Mouse (Mus musculus): Measurements from ENCODE around the gene Clec4d. TPM values are rescaled to one million over a fixed set of nuclear protein-coding genes. Genes with fewer than 3 reads are reported as not detected.
"Not testable (repeated sequence)": the region's sequence is repeated elsewhere in the genome, so short reads cannot be mapped to it uniquely, and the experiment has no call there.

Gene Clec4d
- polyA plus RNA-seq (2012; ENCODE audit: insufficient read depth, insufficient read length, low replicate concordance, missing spikeins) = not detected in 2 replicates

DNA sequence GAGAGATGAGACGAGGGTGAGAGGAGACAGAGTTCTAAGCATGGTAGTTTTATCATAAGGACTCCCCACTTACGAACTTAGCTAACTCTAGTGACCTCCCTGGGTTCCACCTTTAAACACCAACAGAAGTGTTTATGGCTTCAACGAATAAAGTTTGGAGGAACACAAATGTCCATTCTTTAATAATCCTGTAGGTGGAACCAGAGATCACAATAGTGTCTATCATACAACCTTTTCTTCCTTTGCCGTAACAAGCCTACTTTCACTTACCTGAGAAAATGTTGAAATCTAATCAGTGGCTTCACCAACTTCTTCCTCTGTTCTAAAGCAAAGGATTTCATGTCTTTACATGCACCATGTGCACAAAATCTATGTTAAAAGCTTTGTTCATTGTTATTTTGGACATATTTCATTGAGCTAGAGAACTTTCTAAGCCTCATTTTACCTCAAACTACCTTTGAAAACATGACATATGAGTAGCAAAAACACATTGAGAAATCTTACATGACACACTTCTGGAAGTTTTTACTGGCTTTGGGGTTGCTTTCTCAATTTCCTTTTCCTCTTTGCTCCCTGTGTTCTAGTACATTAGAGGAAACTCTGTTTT lies at the start of gene Clec4d:
Clec4d (plus strand) TSS at position 557 of the 607 bp plus-strand sequence.
- H3K27ac ChIP-seq (ENCODE audit: insufficient read depth, low read depth, low read length) = no peak within 1 kb of the TSS
- TF ChIP-seq POLR2A (IDR thresholded peaks at IDR 0.05; ENCODE audit: insufficient read depth, low read depth, low read length) (no peak), CTCF (IDR thresholded peaks at IDR 0.05; ENCODE audit: insufficient read depth, low read depth, low read length) (no peak)
- H3K4me1 ChIP-seq (ENCODE audit: control insufficient read depth, insufficient read depth, low read length) = no peaks in the 10 kb centered on the region
- H3K4me3 ChIP-seq (ENCODE audit: insufficient read depth, low read depth, low read length) = no peak within 1 kb of the TSS
- WGBS = 69% methylated on average over 4 of the region's 4 CpGs

DNA sequence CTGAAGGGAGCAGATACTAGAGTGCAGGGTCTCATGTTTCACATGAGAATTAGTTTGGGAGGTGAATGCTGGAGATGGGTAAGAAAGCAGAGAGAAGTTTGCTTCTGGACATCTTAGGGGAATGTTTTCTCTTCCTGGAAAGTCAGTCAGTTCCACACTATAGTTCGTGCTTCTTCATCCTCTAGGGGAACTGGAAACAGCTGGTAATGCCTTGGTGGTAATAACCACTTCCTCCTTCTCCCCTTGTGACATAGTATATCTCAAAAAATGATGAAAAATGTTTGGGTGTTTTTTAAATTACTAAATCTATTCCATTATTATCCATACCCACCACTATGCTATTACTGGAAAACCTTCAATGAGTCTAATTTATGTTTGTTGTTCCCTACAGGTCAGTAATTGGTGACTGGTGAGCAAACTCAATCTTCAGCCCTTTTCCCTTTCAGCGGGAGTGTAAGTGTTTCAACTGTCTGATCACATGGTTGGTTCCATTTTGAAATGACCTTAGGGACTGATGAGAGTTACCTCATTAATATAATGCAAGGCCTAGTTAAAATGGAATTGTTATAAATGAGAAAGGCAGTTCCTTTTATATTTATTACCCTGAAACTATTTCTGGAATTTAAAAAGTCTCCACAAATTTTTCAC lies 34.3 kb upstream of the Clec4d start:
- Histone ChIP-seq H3K4me1 (ENCODE audit: control insufficient read depth, insufficient read depth, low read length) (no peaks in the 10 kb centered on the region), H3K4me3 (ENCODE audit: insufficient read depth, low read depth, low read length) (no peak overlapping the region), H3K27ac (ENCODE audit: insufficient read depth, low read depth, low read length) (no peak overlapping the region)
- 66% methylated on average over 2 of the region's 2 CpGs for WGBS
- TF ChIP-seq POLR2A (IDR thresholded peaks at IDR 0.05; ENCODE audit: insufficient read depth, low read depth, low read length) = no peak
- no peak for TF ChIP-seq CTCF (IDR thresholded peaks at IDR 0.05; ENCODE audit: insufficient read depth, low read depth, low read length)

DNA sequence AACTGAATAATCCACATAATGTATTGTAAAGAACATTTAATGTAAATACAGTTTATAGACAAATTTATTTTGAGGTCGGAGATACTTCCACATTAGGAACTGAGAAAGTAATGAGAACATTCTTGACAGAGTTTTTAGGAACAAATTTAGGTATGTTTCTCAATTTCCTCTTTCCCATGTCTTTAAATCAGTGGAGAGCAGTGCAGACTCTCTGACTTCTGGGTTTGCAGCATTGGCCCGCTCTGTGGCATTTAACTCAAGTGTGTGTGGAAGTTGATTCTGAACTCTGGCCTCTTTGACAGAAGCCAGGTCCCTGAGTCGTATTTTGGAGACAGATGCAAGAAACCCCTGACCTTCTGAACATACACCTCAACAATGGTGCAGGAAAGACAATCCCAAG lies 32.3 kb upstream of the Clec4d start, which contains the start of gene Clec4n:
Clec4n (plus strand) TSS at position 200 of the 400 bp plus-strand sequence.
- no peaks in the 10 kb centered on the region for H3K4me1 ChIP-seq (ENCODE audit: control insufficient read depth, insufficient read depth, low read length)
- no peak for TF ChIP-seq CTCF (IDR thresholded peaks at IDR 0.05; ENCODE audit: insufficient read depth, low read depth, low read length)
- TF ChIP-seq POLR2A (IDR thresholded peaks at IDR 0.05; ENCODE audit: insufficient read depth, low read depth, low read length) = no peak
- WGBS = 68% methylated on average over 3 of the region's 3 CpGs
- H3K4me3 ChIP-seq (ENCODE audit: insufficient read depth, low read depth, low read length) = no peak within 1 kb of the TSS
- H3K27ac ChIP-seq (ENCODE audit: insufficient read depth, low read depth, low read length) = no peak within 1 kb of the TSS

DNA sequence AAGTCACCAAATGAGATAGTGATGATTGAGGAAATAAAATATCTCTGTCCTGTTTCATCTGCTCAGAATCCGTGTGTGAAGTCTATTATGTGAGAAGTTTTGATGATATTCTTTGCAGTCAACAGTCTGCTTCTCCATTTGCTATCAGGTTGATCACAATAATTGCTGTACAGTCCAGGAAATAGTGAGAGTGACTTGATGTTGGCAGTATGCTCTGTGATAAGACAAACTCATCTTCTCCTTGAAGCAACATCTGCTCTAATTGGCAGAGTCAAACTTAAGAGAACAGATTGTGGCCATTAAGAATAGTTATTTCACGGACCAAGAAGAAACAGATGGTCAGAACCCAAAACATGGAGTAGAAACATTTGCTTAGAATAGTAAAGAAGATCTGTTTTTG lies 30.8 kb upstream of the Clec4d start:
- Histone ChIP-seq H3K4me3 (ENCODE audit: insufficient read depth, low read depth, low read length) (no peak overlapping the region), H3K4me1 (ENCODE audit: control insufficient read depth, insufficient read depth, low read length) (no peaks in the 10 kb centered on the region), H3K27ac (ENCODE audit: insufficient read depth, low read depth, low read length) (no peak overlapping the region)
- 64% methylated on average over 2 of the region's 2 CpGs for WGBS
- no peak for TF ChIP-seq POLR2A (IDR thresholded peaks at IDR 0.05; ENCODE audit: insufficient read depth, low read depth, low read length)
- TF ChIP-seq CTCF (IDR thresholded peaks at IDR 0.05; ENCODE audit: insufficient read depth, low read depth, low read length) = no peak

DNA sequence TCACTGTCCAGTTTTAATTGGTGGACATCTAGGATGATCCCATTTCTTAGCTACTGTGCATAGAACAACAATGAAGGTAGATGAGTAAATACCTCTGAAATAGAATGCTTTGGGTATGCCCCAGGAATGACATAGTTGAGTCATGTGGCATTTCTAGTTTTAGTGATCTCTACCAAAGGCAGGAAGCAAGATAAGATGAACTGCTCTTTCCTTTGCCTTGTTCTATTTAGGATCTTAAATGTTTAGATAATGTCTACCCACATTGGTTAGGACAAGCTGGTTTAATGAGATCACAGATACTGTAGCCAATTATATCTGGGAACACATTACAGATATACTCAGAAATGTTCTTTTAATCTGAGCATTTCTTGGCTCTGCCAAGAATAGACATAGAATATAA lies 24.3 kb upstream of the Clec4d start:
- Histone ChIP-seq H3K4me1 (ENCODE audit: control insufficient read depth, insufficient read depth, low read length) (no peaks in the 10 kb centered on the region), H3K27ac (ENCODE audit: insufficient read depth, low read depth, low read length) (no peak overlapping the region), H3K4me3 (ENCODE audit: insufficient read depth, low read depth, low read length) (no peak overlapping the region)
- TF ChIP-seq POLR2A (IDR thresholded peaks at IDR 0.05; ENCODE audit: insufficient read depth, low read depth, low read length) (no peak), CTCF (IDR thresholded peaks at IDR 0.05; ENCODE audit: insufficient read depth, low read depth, low read length) (no peak)

DNA sequence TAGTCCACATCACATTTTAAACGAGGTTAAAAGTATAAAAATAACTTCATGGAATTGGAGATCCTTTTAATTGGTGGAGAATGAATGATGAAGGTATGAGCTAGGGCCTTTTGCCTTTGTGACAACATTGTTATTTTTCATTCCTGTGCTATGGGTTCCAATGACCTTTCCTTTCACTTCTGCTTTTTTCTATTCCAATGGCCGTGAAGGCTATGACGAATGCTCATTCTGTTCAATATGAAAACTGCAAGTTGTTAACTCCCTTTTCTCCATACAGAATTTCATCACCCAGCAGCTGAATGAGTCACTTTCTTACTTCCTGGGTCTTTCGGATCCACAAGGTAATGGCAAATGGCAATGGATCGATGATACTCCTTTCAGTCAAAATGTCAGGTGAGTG lies 17.7 kb upstream of the Clec4d start:
- H3K4me3 ChIP-seq (ENCODE audit: insufficient read depth, low read depth, low read length) = no peak overlapping the region
- TF ChIP-seq CTCF (IDR thresholded peaks at IDR 0.05; ENCODE audit: insufficient read depth, low read depth, low read length) (no peak), POLR2A (IDR thresholded peaks at IDR 0.05; ENCODE audit: insufficient read depth, low read depth, low read length) (no peak)
- 89% methylated on average over 5 of the region's 5 CpGs for WGBS
- H3K4me1 ChIP-seq (ENCODE audit: control insufficient read depth, insufficient read depth, low read length) = no peaks in the 10 kb centered on the region
- H3K27ac ChIP-seq (ENCODE audit: insufficient read depth, low read depth, low read length) = no peak overlapping the region

DNA sequence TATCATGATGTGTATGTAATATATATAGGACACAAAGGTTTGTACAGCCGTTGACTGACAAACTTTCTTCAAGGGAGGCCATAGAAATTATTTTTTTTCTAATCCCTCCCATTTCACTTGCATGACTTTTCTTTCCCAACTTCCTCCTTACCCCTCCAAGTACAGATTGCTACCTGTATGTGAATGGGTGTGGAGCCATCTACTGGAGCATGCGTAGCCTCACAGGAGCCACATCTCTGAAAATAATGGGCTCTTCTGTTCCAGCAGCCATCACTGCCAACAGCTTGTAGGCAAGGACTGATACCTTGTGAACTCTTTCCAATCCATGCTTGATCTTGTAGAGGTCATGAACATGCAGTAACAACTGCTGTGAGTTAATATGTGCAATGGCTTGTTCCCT lies 13.0 kb upstream of the Clec4d start:
- WGBS = 81% methylated on average over 2 of the region's 2 CpGs
- not testable (repeated sequence) for H3K4me3 ChIP-seq (ENCODE audit: insufficient read depth, low read depth, low read length); H3K4me1 ChIP-seq (ENCODE audit: control insufficient read depth, insufficient read depth, low read length); H3K27ac ChIP-seq (ENCODE audit: insufficient read depth, low read depth, low read length)

DNA sequence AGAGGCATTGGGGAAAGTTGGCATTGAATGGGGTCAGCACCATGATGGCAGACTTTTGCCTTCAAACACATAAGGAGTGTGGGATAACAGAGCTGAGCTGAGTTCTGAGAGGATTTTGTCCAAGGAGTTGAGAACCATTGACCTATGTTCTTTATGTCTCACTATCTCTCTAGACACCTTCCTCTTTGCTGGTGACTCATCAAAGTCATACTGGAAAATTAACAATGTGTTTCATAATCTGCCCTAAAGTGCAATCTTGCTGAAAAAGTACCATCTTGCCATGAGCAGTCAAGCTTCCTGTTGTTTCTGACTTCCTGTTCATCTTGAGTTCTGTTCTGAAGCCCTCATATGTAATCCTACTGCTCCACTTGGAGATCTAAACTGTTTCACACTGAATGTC lies 9.2 kb upstream of the Clec4d start:
- H3K4me3 ChIP-seq (ENCODE audit: insufficient read depth, low read depth, low read length) = no peak overlapping the region
- H3K4me1 ChIP-seq (ENCODE audit: control insufficient read depth, insufficient read depth, low read length) = no peaks in the 10 kb centered on the region
- no peak overlapping the region for H3K27ac ChIP-seq (ENCODE audit: insufficient read depth, low read depth, low read length)
- no peak for TF ChIP-seq POLR2A (IDR thresholded peaks at IDR 0.05; ENCODE audit: insufficient read depth, low read depth, low read length)
- no peak for TF ChIP-seq CTCF (IDR thresholded peaks at IDR 0.05; ENCODE audit: insufficient read depth, low read depth, low read length)

DNA sequence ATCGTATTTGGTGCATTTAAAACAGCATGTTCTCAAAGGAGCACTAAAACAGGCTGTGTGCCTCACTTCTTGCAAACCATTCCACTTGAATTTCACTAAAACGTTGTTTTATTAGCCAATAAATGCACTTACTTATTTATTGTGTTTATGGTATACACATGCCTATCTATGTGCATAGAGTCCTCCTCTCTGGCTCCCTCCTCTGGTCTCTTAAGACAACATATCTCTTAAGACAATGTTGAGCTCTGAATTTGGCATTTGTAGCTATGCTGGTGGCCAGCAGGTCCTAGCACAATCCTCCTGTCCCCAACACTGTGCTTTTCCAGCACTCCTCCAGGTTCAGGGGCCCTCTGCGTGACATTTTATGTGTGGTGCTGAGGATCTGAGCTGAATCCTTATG lies 3.0 kb upstream of the Clec4d start:
- Histone ChIP-seq H3K4me1 (ENCODE audit: control insufficient read depth, insufficient read depth, low read length) (no peaks in the 10 kb centered on the region), H3K27ac (ENCODE audit: insufficient read depth, low read depth, low read length) (no peak overlapping the region), H3K4me3 (ENCODE audit: insufficient read depth, low read depth, low read length) (no peak overlapping the region)
- no peak for TF ChIP-seq POLR2A (IDR thresholded peaks at IDR 0.05; ENCODE audit: insufficient read depth, low read depth, low read length)
- 76% methylated on average over 3 of the region's 3 CpGs for WGBS

Measured in olfactory bulb, adult 2 months (tissue).